Mouse (Mus musculus) C2C12 (cell line): ENCODE measurements at regions not wholly inside any gene's neighbourhood (a gene's known extent, or its start where the extent isn't known, plus 50 kb on each side); places are given as distances from the start of the nearest gene placed in this dataset.

ENCODE experiments used
- CTCF ChIP-seq: IDR thresholded peaks from one replicate; pipeline ENCODE4 v1.5.1; 2011; ENCODE audit not compliant: control insufficient read depth, insufficient read depth, insufficient read length
- MAX ChIP-seq: IDR thresholded peaks from one replicate; pipeline ENCODE4 v1.6.1; 2011; ENCODE audit warnings: mild to moderate bottlenecking, control low read depth

DNA sequence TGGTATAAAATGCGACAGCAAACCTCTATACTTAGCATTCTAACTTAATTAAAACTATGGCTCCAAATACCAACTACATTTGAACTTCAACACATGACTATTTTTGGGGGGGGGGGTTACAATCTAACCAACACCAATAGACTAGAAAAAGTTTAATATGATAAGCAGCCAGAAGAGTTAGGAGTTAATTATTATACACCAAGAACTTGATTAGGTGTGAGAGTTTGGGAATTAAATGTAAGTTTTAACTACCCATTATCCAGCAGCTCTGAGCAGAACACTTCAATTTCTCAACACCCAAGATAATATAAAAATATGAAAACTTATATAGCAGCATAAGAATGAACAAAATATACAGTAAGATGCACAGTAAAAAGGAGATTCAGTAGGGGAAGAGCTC, 59.2 kb upstream of the Rgs17 start:
- no peak for TF ChIP-seq CTCF
- TF ChIP-seq MAX: no peak
